Mouse (Mus musculus): Measurements from ENCODE around the gene Dmc1.

- TF ChIP-seq POLR2A (IDR thresholded peaks at IDR 0.05; ENCODE audit: low read depth, low read length) (no peak), CTCF (conservative IDR thresholded peaks at IDR 0.05 in 1 of 2, IDR thresholded peaks at IDR 0.05 in 1 of 2; ENCODE audit: low read depth in 2 of 2, low read length in 2 of 2) (no peak), SMC3 (IDR thresholded peaks at IDR 0.05; ENCODE audit: low read depth, low read length) (no peak), SIN3A (IDR thresholded peaks at IDR 0.05; ENCODE audit: low read length) (no peak), JUND (conservative IDR thresholded peaks at IDR 0.05; ENCODE audit: low read depth, low read length) (no peak), BHLHE40 (IDR thresholded peaks at IDR 0.05; ENCODE audit: low read depth, low read length) (no peak), HCFC1 (IDR thresholded peaks at IDR 0.05; ENCODE audit: low read depth, low read length) (no peak), ETS1 (conservative IDR thresholded peaks at IDR 0.05; ENCODE audit: low read depth, low read length) (no peak), USF1 (IDR thresholded peaks at IDR 0.05; ENCODE audit: low read depth, low read length) (no peak), KAT2A (IDR thresholded peaks at IDR 0.05; ENCODE audit: insufficient replicate concordance, low read length) (no peak)
Observed at GRCm38 (mm10) chr15:79513940-79514339, 91.0 kb downstream of the Dmc1 start.
